Mouse (Mus musculus) c-Kit-positive CD71-positive TER-119-positive erythroid progenitor cells, embryonic 14.5 days (primary cell): ENCODE data around the gene Hscb.
A peak's percentile ranks its signal among the peaks of the same experiment; 100 is the strongest.

Source experiments
- DNase-seq: peaks from one replicate; pipeline ENCODE4 v3.0.0-alpha.2; 2013; ENCODE audit warnings: low spot score

Gene Hscb

DNA sequence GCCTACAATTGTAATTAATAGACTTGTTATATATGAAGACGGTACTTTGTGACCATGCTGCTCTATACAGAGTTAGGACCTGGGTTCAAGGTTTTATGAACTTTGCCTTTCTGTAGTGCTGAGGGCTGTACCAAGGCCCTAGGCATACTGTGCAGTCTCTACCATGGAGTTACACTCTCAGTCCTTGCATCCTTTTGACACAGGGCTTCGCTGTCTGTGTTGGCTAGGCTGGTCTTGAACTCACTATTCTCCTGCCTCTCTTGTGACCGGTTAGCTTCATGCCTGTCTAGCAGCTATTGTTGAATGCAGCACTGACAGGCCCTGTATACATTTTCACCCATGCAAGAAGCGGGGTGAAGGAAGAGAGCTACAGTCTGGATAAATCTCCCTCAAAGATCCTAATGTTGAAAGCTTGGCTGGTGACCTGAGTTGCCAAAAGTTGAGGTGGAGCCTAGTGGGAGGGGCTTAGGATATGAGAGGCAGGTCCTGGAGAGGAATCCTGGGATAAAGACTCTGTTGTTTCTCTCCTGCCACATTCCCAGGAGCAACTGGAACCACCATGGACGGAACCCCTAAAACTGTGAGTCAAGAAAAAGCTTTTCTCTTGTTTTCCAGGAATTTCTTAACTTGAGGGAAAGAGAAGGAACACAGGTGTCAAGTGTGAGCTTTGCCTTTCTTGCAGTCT, 8.4 kb downstream of the Hscb start:
- no peak for DNase-seq

GRCm38 (mm10) chr5:110827576-110827975, 12.0 kb downstream of the Hscb start:
- no peak for DNase-seq

GRCm38 (mm10) chr5:110826781-110827495, 12.6 kb downstream of the Hscb start:
- no peak for DNase-seq

GRCm38 (mm10) chr5:110824421-110824820, 15.2 kb downstream of the Hscb start:
- DNase-seq, result no peak

GRCm38 (mm10) chr5:110809667-110810325, 29.8 kb downstream of the Hscb start, which contains the start of gene Ulk1:
TSS of gene Ulk1 (minus strand) at chr5:110810097.
- peak; percentile 100 for DNase-seq

DNA sequence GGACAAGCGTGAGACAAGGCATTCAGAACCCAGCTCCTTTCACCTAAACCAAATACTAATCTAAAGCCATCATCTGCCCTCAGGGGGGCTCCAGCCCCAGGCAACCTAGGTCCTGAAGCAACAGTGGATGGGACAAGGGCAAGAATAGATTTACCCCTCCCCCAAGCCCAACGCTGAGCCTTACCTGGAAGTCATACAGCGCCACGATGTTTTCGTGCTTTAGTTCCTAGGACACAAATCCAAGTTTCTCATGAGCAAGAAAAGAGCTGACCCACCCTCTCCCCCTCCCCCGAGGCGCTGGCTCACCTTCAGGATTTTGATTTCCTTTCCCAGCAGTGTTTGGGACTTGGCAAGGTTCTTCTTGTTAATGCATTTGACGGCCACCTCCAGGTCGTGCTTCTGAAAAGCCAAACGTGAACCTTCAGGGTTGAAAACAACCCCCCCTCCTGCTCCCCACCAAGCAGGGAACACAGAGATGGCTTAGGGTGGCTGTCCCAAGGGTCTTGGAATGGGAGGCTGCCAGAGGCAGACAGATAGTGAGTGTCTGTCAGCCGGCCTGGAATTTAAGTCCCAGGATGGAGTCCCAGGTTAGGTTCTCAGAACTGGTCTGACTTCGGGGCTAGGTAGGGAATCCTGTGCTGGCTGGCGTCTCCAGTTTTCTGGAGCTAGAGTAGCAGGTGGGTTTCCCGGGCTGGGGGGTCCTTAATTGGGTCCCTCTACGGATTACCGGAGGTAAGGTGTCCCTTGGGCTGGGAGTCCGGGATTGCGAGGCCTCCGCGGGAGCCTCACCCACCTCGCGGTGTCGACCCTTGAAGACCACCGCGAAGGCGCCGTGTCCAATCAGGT, 30.5 kb downstream of the Hscb start:
- DNase-seq, result peak; percentile 27

GRCm38 (mm10) chr5:110808061-110808631, 31.4 kb downstream of the Hscb start:
- peak; percentile 75 for DNase-seq

DNA sequence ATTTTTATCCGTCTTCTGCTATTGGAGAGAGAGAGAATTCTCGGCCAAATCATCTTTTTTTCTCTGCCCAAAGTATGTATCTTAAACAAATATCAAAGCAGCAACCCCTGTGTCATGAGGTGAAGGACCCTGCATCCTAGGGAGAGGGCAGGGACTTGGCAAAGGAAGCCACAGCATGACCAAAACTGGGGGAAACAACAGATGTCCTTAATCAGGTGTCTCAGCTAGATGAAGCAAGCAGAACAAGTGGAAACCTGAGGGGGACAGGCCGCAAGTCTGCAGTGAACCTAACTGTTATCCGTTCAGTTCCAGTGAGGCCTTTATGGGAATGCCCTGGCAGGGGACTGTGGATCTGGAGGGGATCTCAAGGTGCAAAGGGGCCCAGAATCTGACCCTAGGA, 32.1 kb downstream of the Hscb start:
- DNase-seq, result no peak

- no peak for DNase-seq
Measured at GRCm38 (mm10) chr5:110806676-110807075, 32.9 kb downstream of the Hscb start.

DNA sequence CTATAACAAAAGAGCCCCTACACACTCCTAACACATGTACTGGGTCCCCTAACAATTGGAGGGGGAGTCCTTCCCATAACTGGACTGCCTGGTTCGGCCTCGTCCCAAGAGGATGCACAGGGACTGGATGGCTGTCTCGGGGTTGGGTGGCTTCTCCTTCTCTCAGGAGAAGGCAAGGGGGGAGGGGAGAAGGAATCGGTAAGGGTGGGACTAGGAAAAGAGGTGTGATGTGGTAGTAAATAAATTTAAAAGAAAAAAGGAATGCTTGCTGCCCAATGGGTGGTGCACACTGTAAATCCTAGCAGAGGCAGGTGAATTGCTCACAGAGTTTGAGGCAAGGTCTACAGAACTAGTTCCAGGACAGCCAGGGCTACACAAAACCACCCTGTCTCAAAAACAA, 33.4 kb downstream of the Hscb start:
- no peak for DNase-seq

DNA sequence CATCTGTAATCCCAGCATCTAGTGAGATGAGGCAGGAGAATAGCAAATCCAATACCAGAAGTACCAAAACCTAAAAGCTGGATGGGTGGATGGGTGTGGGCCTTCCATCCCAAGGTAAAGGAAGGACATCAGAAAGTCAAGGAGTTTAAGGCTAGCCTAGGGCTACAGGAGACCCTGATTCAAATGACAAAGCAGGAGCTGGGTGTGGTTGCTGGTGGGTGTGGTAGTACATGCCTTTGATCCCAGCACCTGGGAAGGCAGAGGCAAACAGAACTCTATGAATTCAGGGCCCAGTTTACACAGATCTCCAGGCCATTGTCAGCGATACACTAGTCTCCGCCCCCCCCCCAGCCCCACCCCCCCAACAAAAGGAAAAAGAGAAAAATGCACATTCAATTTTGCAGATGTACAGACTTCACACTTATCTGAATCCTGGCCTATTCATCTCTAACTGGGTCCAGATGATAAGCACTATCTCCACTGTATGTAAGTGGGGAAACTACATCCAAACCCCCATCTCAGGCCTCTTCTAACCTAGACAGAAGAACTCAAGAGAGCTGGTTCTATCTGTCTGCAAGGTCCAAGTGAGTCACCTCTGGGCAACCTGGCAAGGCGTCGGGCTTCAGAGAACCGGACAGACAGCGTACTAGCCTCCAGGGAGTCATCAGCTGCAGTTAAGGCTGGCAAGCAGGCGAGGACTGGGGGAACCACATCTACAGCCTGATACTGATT, 35.4 kb downstream of the Hscb start:
- peak; percentile 36 for DNase-seq

DNA sequence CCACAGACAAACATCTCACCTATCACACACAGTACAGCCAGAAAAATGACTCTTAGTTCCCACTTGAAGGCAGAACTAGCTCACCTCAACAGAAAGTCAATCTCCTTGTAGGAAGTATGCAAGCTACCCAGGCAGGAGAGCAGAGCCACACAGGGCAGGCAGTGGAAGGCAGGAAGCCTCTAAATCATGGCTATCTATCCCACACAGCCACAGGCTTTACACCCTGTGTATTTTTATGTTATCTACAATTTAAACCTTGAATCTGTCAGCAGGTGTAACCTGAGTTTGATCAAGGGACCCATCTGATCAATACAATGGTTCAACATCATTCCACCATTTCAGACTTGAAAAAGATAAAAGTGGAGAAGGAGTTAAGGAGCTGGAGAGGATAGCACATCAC, 36.8 kb downstream of the Hscb start:
- no peak for DNase-seq

DNA sequence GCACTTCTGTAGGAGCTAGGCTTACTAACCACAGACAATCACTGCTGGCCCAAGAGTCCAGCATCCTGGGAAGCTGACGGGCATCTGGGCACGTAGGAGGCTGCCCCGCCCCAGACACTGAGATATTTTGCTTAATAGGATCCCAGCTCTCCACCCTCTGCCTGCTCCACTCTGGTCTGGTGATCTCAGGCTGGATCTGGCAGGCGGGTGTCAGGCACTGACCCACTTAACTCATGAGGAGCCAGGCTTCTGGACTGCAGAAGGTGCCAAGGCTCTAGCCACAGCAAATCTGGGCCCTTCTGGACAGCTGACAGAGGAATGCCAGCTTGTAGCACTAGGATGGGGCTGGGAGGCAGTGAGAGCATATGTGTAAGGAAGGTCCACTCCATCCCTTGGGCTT, 37.4 kb downstream of the Hscb start:
- DNase-seq, result no peak

- no peak for DNase-seq
Measured at GRCm38 (mm10) chr5:110801036-110801624, 38.4 kb downstream of the Hscb start.

- no peak for DNase-seq
Measured at GRCm38 (mm10) chr5:110797696-110798095, 41.9 kb downstream of the Hscb start.

DNA sequence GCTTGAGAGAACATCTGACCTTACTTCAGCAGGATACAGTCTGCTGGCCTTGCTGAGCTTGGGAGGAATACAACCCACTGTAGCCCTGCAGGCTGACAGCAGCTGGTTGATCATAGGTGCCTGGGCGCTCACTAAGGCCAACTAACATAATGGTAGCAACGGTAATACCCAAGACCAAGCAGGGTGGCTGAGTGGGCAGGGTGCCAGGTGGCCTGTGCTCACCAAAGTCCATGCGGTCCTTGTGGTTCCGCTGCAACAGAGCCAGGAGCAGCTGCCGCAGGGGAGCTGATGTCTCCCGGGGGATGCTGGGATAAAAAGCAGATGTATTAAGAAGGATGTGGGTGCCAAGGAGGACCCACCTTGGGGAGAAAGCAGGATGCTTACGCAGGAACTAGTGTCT, 45.2 kb downstream of the Hscb start:
- no peak for DNase-seq

DNA sequence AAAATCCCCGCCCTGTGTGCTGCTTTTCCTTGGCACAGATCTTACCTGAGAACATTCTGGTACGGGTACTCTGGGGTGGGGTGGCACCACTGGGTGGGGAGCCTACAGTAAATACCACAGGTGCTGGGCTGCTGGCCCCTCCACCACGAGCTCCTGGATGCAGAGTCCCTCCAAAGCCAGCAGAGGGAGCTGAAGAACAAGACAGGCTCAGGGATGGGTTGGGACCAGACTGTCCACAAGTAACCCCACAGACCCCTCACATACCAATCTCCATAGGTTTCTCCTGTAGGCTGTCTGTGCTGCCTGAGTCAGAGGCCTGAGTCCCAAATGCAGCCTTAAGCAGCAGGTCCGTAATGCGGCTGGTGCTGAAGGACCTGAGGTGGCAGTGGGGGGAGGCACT, 50.9 kb downstream of the Hscb start:
- DNase-seq, result no peak

DNA sequence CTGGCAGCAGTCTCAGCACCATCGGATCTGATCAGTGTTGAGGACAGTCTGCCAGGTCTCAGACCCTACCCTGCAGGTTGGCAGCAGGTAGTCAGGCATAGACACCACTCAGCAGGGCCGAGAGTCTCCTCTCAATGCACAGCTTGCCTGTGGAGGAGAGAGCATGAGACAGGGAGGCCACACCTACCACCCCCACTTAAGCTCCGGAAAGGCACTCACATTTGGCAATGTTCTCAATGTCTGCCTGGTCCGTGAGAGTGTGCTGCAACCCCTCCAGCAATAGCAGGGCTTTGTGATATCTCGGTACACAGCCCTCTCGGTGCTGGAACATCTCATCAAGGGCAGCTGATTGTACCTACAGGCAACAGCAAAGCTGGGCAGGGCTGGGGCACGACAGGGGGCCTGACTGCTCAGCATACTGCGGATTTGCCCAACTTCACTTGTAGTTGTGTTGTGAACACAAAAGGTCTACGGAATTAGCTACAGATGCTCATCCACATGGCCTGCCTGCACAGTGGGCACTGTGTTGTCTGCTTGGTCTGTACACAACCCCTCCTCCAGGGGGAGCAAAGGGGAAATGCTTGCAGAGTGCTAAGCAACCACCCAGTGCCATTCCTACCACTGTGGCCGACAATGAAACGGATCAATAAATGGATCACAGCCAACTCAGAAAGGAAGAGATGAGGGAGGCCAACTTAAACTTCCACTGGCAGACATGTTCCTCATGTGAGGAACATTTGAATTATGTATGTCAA, 53.3 kb downstream of the Hscb start:
- no peak for DNase-seq

DNA sequence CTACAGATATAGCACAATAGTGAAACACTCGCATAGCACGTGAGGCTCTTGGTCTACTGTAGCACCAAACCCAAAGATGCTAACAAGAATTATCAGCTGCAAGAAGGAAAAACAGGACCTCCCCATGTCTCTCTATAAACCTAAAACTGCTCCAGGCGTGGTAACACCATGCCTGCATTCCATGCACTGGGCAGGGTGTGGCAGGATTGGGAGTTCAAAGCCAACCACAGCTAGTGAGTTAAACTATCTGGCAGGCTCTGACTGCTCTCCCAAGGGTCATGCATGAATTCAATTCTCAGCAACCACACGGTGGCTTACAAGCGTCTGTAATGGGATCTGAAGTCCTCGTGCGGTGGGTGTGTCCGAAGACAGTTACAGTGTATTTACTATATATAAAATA, 56.4 kb downstream of the Hscb start:
- no peak for DNase-seq
